Mouse (Mus musculus) lung, postnatal 4 days (tissue): ENCODE data around the gene Kctd17.

Experiments used
- DNase-seq, 2 experiments: peaks; one replicate each; pipeline ENCODE4 v3.0.0; 2021

Kctd17 gene

DNA sequence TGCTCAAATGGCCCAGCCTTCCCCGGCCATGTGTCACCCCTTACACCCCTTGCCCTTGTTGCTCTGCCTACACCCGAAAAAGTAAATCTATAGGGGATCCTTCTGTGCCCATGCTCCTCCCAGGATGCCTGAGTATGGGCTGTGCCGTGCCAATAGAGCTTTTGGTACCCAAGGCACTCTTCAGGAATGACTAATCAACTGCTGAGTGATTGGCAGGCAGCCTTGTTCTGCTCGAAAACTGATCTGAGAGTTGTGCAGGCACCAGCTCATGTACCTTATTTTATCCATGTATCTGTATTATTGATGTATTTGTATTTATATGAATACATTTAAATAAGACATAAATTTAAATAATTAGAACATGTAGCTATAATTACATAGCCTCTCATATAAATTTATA lies 58.7 kb downstream of the Kctd17 start:
- no peak for DNase-seq
